Mouse (Mus musculus) activated CD4-positive, CD25-positive, alpha-beta regulatory T cell, adult 4 months (primary cell): ENCODE measurements around the gene Chd3. TPM values are rescaled to one million over a fixed set of nuclear protein-coding genes. Genes with fewer than 3 reads are reported as not detected.
A peak's percentile ranks its signal among the peaks of the same experiment; 100 is the strongest.

Experiments
- ATAC-seq: one replicate; pipeline ENCODE4 v1.8.0; 2017
- polyA plus RNA-seq, 2 experiments: library from polyadenylated mRNA; unstranded; fragments of 100-300 nt; shearing (Covaris generic); gene quantifications; one replicate each; pipeline ENCODE4 v1.2.1; 2017

The Chd3 gene
- polyA plus RNA-seq = 10 to 100 TPM; 58.7 to 62.7 TPM

DNA sequence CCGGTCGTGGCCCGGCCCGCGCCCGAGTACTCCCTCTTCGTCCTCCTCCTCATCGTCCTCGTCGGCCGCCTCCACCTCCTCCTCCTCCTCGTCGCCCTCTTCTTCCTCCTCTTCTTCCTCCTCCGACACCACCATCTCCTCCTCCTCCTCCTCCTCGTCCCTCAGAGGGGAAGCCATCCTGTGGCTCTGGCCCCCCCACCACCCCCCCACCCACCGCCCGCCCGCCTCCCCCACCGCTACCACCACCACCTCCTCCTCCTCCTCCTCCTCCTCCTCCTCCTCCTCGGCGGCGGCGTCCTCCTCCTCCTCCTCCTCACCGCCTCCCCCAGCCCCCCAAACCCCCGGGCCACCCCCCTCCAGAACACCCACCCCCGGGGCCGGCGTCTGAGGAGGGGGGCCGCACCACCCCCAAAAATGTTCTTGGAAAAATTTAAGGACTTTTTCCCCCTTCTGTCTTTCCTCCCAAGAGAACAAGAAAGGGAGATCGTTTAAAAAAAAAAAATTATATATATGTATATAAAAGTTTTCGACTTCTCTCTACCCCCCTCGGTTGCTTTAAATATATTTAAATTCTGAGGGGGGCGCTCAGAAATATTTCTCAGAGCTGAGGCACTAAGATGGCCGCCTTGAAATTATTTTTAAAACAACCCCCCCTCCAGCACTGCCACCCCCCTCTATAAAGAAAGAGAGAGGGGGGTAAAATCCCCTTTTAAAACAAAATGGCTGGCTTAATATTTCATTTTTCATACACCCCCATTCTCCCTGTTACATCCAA is at the start of gene Chd3:
TSS of gene Chd3 (minus strand) at position 192 of the 775 bp plus-strand sequence.
- no peak for ATAC-seq

DNA sequence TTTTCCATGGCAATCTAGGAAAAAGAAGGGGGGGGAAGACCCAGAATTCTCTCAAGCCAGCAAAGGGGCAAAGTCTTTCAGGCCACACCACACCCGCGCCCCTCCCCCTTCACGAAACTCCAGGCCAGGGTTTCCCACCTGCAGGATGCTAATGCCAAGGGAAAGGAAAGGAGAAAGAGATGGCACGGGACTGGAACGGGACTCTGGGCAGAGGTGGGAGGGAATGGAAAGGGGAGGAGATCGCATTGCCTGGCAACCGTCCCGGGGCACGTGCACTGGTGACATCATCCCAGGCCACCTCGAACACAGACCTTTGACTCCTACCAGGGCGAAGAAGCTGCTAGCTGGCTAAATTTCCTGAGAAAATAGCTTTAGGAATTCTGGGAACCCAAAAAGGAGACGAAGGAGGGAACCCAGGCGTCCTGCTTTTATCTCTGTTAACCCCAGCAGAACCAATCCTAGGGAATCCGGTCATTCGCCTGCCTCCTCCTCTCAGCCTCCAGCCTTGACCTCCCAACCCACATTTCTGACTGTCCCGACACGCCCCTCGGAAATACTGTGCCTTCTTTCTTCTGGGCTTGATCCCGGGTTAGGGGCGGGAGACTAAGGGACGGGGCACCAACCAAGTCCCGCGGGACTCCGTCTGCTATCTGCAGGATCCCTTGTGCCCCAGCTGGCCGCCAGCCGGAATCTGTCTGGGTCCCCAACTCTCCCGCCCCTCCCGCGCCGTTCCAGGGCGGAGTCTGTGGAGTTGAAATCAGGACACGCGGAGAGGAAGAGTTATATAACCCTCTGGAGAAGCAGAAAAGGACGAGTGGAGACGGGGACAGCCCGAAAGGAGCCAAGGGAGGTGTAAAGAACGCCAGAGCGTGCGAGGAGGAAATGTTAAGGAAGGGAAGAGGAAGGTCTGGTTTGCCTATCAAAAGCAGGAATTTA is 48.5 kb upstream of the Chd3 start:
- ATAC-seq = no peak

DNA sequence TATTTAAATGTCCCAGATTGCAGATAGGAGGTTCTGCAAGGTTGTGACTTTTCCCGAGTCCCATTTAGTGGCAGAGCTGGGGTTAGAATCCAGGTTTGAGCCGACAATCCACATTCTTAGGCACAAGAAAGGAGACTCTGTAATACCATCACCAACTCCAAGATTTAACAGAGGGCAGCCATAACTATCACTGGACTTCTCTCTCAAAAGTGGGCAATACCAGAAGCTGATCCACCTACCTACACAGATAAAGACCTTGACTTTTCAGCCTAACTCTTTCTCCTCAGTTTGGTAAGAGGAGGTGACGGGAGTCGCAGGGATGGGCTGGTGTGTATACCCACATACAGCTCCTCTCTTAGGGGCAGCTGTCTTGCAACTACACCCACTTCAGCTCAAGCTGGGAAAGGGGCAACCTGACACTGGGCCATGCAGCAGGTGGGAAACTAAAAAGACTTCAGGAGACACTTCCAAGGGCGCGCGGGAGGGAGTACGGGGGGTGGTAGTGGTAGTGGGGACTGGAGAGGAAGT is 47.8 kb upstream of the Chd3 start:
- no peak for ATAC-seq

DNA sequence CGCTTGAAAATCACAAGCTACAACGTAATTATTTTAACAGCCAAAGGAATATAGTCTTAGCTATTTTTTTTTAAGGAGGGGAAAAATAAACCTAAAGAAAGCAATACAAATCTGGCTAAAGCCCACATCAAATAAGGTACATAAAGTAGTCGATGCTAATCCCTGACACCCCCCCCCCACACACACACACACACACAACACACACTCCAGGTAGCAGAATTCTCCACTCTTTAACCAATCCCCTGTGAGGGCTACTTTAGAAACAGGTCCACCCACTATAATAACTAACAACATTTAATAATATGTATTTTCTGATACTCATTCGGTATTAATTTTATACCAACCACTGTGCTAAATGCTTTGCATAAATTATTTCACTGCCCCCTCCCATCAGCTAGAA is 47.3 kb upstream of the Chd3 start:
- no peak for ATAC-seq

DNA sequence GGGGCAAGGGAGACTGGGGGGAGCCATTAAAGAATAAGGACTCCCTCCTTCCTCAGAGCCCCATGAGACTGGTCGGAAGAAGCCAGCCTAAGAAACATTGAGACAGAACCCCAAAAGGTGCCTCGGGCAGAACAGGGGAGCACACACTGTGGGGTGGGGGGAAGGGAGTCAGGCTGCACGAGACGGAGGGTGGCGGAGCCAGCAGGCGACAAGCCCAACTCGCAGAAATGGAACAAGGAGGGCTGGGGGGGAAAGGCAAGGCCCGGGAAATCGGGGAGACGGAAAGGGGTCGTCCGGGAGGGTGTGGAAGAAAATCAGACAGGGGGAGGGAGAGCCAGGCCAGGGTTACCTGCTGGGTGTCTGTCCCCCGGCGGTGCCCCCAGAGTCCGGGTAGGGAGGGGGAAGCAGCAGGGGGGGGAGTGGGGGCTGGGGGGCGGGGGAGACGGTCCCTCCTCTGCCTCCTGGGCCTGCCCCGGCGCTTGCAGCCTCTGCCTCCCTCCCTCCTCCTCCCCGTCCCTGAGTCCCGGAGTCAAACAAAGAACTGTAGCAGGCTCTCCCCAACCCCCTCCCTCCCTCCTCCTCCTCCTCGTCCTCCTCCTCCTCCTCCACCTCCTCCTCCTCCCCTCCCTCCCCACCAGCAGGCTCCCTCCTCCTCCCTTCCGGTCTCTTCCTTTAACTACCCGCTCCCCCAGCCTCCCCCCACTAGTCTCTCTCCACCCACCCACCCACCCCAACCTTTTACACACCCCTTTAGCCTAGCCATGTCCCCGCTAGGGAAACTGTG is 46.7 kb upstream of the Chd3 start:
- no peak for ATAC-seq

DNA sequence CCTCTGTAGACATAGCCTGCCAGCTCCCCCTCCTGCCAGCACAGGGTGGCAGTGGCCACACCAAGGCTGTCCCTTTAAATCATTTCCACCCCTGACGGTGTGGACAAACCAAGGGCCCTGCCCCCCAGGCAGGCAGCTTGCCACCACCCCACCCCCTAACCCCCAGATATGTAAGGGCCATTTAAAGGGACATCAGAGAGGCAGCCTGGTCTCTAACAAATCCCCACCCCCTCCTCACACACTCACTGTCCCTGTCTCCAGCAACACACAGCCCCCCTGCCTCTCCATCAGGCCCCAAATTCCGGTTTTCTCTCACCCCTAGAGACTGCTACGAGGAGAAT is 46.1 kb upstream of the Chd3 start:
- no peak for ATAC-seq

DNA sequence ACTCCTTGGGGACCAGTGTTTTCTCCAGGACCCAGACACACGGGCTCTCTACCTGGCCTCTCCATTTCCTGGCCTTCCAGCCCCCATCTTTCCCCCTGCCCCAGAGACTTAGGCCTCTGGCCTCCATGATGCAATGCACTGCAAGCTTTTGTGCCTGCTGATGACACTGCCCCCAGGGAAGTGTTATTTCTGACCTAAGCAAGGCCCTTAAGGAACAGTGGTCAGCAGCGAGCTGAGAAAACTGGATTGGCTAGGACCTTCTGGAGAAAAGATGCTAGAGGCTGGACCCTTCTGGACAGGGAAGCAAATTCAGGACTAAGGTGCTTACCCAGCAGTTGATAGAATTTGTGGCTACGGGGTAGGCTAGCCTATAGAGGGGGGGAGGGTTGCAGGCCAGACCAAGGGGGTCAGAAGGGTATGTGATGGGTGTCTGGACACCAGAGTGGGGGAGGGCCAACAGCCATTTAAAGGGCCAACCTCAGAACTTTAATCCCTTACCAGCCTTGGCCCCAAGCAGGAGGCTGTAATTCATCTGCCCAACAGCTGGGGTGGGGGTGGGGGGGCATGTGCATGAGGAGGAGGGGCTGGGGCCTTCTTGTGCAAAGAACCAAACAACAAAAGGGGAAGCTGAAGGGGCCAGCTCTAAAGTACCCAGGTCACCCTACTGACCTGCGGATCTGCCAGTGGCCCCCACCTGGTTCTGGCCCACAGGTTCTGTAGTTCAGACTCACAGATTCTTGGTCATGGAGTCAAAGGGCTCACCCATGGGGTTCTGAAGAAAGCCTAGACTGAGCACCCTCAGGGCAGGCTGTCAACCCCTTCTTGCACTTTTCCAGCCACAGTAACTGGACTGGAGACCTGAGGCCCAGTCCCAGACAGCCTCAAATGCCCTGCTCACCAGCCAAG is 45.5 kb upstream of the Chd3 start:
- no peak for ATAC-seq

DNA sequence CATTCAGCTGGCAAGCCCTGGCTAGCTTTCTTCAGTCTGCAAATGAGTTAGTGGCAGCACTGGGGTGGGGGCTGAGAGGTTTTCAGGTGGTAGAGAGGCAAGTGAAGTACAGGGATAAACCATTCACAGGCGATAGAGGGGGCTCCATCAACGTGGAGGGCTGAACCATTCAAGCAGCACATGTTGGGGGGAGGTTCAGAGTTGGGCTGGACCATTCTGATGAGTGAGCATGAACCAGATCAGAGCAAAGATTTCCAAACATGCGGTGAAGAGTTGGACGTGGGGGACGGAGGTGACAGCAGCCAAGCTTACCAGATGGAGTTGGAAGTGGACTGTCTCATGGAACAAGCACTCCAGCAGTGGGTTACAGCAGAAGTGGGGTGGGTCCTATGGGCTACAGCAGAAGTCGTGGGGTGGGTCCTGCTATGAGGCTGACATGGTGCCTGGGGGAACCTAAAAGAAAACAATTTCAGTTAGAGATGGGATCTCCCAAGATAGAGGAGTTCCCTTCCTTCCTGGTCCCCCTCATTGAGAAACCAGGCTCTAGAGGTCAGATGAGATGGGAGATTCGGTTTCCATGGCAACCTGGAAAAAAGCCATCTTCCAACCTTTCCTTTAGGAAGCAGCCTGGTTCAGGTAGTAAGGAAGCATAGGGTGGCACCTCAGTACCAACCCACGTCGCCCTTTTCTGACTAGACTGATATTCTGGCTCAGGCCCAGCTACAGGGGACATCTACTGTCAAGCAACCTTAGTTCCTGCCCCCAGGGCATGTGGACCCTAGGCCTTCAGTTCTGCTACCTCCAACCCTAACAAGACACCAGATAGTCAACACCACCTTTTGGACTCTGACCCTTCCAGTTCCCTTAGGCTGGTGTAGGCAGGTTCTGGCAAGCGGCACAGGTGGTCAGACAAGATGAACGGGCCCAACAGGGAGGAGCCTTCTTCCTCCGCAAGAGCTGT is 44.3 kb upstream of the Chd3 start, which contains the start of gene Kdm6b:
TSS of gene Kdm6b (minus strand) at position 455 of the 961 bp plus-strand sequence.
- ATAC-seq = no peak

DNA sequence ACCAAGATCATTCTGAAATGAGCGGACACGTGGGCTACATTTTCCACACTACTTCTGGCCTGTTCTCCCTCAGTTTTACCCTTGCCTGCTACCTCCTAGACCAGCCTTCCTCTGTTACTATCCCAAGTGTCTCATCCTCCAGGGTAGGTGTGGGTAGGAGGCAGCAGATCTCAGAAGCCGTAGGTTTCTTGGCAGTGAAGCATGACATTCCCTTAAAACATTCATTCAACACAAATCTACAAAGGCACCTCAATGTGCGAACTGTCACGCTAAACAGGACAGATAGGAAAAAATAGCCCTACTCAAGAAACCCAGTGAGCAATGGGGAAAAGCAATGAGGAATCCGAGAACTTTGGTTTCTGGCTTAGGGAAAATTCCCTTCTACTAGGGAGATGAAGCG is 43.3 kb upstream of the Chd3 start:
- no peak for ATAC-seq

DNA sequence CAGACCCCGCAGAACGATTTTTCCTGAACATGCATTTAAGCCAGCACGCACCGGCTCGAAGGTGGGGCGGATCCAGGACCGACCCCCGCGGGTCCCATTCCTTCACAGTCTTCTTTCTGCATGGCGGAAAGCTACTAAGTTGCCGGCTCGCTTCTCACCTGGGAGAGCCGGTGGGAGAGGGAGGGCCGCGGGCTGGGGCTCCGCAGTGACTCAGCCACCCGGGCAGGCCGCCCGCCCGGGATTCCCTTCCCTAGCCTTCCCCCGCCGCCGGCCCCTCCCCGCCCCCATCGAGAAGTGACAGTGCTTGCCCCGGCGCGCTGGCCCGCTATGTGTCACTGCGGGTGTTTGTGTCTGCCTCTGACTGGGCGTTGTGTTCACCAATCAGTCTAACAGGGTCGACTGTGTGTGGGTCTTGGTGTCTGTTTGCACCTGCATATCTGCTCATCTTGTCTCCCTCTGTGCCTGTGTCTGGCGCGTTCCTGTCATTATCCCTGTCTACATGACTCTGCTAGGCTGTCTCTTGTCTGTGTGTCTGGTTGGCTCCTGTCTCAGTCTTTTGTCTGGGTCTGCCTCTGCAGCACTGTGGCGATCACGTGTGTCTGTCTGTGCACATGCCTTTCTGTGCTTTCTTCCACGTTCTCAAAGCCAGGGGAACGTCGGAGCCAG is 42.5 kb upstream of the Chd3 start:
- ATAC-seq = no peak

DNA sequence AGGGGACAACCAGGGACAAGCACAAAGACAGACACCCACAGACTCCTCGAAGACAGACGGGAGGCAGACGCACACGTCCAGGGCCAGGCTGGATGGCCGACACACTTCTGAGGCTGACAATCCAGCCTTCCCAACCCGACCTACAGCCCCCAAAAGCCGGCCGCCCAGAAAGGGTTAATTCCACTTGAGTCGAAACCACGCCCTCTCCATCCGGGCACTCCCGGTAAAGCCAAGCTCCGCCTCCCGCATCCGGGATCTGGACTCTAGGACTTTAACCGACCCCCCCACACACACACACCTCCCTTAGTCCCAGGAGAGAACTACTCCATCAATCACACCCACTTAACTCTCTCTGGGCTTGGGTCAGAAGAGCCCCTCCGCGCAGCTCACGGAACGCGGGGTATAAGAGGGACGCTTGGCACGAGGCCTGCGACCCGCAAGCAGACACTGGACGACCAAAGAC is 41.9 kb upstream of the Chd3 start:
- ATAC-seq = no peak

DNA sequence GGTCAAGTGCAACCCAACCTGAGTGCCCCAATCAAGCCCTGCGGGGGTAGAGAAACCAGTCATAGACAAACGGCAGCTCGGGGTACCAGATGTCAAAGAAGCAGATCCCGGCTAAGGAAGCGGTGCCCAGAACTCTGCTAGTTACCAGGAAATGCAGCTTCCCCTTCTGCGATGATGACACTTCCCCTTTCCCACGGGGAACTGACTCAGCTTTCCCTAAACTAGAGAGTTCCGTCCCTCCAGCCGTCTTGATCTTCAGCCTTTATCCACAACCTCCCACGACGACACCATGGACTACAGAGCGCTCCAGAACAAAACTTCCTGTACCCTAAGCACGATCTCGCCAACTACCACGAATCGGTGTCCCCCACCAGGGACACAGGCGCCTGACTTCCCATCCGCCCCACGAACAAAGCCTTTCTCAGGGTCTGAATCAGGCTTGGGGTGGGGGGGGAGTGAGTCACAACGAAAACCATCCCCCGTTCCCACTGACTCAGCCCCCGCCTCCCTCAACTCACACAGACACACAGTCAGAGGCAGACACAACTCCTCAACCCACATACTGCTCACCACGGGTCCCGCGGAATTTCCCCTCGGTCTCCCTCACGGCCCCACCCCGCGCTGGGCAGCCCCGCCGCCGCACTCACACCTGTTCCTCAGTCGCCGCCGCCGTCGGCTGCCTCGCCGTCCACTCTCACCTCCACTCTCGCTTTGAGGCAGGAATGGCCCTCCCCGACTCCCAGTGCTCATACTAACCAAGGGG is 41.3 kb upstream of the Chd3 start:
- peak; percentile 58 for ATAC-seq

DNA sequence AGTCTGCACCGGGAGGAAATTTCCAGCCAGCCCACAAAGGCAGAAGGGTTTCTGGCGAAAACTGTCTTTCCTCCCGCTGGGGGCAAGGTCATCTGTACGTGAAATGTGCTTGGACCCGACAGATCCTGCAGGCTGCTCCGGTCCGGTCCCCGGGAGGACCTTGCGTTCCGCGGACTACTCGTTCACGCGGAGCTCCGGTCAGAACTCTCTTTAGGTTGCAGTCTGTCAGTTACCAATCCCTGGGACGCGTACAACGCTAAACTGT is 40.8 kb upstream of the Chd3 start:
- no peak for ATAC-seq

DNA sequence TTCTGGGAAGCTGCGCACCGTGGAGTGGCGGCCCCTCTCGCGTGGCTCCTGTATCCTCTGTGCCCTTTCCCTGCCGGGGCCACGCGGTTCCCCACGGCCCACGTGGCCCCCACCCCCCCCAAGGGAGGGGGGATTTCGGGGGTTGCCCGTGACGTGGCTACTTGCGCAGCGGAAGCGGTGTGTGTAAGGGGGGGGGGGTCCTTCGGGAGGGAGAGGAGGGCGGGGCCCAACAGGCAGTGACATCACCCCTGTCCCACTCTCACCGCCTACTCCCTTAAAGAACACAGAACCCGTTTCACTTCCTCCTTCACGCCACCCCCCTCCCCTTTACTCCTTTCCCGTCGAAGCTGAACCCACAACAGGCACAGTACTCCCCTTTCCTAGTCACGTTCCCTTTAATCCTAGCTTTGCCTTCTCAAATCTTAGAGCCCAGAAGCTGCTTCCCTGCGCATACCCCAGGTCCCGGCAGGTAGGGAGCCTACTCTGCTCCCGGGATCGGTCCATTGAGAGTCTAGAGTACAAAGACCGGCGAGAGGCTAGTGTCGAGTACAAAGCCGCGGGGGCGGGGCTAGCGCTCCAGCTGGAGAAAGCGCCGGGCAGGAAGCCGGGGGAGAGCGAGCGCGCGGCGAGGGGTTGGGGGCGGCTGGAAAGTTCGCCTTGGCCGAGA is 40.3 kb upstream of the Chd3 start:
- ATAC-seq = peak; percentile 50

DNA sequence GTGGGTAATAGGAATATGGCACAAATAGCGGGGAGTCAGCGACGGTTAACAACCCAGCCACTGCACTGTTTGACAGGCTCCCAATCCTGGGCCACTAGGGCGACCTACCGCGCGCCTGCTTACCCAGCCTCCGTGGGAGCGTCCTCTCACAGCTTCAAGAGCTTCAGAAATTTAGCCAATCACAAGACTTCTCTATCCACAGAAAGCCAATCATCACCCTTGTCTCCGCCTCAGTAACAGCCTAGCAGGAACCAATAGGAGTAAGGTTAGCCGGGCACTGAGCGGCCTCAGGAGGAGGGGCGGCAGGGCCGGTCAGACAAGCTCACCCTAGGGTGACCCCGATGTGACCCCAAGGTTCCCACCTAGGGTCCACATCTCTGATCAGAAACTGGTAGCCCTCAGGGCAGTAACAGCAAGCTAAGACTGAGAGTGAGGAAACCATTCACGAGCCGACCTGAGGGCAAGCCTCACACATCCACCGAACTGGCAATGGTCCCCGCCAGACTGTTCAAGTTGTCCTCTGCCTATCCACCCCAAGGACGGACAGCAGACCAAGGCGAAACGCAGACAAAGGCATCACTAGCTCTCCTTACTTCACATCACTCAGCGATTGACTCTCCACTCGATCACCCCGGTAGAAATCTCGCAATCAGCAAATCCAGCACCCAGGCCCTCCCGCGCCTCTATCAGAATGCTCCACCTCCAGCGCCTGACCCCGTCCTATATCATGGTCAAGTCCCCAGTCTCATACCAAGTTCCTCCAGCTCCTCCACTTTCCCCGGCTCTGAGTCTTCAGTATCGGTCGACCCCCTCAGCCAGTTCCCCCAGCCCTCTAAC is 39.6 kb upstream of the Chd3 start:
- ATAC-seq = peak; percentile 67

DNA sequence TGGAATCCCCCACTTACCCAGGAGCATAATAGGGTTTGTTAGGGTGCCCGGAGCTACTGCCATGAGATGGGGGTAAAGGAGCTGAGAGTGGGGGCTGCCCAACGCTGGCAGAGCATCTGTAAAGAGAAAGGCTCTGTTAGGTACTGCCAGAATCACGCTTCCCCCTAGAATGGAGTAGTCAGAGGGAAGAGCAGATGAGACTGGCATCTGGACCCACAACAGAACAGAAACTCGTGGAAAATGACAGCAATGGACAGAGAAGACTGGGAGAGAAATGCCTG is 38.5 kb upstream of the Chd3 start:
- ATAC-seq = no peak

DNA sequence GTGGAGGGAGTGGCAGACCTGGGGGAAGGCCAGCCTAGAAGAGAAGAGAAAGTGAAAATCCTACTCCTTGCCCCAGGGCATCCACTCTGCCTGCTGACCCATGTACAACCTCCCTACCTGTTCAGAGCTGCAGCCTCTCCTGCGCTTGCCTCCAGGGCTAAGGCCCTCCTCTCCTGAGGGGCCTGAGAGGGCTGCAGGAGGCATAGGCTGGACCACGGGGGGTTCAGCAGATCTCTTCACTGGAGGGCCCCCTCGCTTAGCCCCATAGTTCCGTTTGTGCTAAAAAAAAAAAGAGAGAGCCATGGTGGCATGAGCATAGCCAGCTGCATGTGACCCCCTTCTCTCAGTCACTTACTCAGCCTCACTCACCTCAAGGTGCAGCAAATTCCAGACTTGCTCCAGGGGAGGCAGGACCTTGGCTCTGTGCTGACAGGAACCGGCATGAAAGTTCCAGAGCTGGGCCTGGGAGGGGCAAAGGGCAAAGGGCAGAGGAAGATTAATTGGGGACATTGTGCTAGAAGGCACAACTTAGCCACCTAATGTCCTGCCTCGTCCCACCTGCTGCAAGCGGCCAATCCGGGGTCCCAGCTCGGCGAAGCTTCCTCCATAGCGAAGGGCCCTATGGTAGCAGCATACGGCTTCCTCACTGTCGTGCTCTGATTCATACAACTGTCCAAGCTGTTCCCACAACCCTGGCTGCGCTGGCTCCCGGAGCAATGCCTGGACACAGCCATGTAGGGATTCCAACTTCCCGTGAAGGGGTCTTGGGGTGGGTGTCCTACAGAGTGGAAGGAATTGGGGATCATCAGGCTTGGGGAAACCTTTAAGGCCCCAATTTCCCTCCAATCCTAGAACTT is 37.9 kb upstream of the Chd3 start:
- no peak for ATAC-seq
